Mouse (Mus musculus) lung, embryonic 14.5 days (tissue): Measurements from ENCODE around the gene Coq10a. TPM values are rescaled to one million over a fixed set of nuclear protein-coding genes. Genes with fewer than 3 reads are reported as not detected.
A peak's percentile ranks its signal among the peaks of the same experiment; 100 is the strongest.

Experiments
- ATAC-seq: fragments of 200-750 bp; cut with Nextera tagmentation; 2 replicates; pipeline ENCODE4 v1.8.0; 2017; ENCODE audit warnings: mild to moderate bottlenecking, moderate TSS enrichment, moderate library complexity; ENCODE audit not compliant: insufficient read depth
- DNase-seq: peaks from one replicate; pipeline ENCODE4 v3.0.0-alpha.2; 2015
- H3K27ac ChIP-seq: fragments of 300-500 bp; sonication (generic); 2 replicates; pipeline ENCODE4 v1.5.1; 2014; ENCODE audit warnings: low read depth, mild to moderate bottlenecking, moderate library complexity
- H3K27me3 ChIP-seq: fragments of 300-500 bp; sonication (generic); 2 replicates; pipeline ENCODE4 v1.6.1; 2014; ENCODE audit warnings: low read length, control low read depth; ENCODE audit not compliant: insufficient read depth
- H3K36me3 ChIP-seq: fragments of 300-500 bp; sonication (generic); 2 replicates; pipeline ENCODE4 v1.6.1; 2014; ENCODE audit warnings: control low read depth; ENCODE audit not compliant: insufficient read depth
- H3K4me1 ChIP-seq: fragments of 300-500 bp; sonication (generic); 2 replicates; pipeline ENCODE4 v1.6.1; 2014; ENCODE audit warnings: antibody characterized with exemption, control low read depth; ENCODE audit not compliant: insufficient read depth
- H3K4me2 ChIP-seq: fragments of 300-500 bp; sonication (generic); 2 replicates; pipeline ENCODE4 v1.6.1; 2014; ENCODE audit warnings: mild to moderate bottlenecking
- H3K4me3 ChIP-seq: fragments of 300-500 bp; sonication (generic); 2 replicates; pipeline ENCODE4 v1.5.1; 2014; ENCODE audit warnings: low read depth, low read length
- H3K9ac ChIP-seq: fragments of 300-500 bp; sonication (generic); 2 replicates; pipeline ENCODE4 v1.6.1; 2014
- H3K9me3 ChIP-seq: fragments of 300-500 bp; sonication (generic); 2 replicates; pipeline ENCODE4 v1.6.1; 2016; ENCODE audit warnings: low read depth, low read length, control low read depth
- CTCF ChIP-seq: IDR thresholded peaks from 2 replicates; pipeline ENCODE4 v1.5.1; 2016; ENCODE audit warnings: antibody characterized with exemption, low read depth
- WGBS: fragments of 180-500 bp; shearing (Covaris S2); extraction: QIAGEN DNeasy Blood & Tissue Kit; methylation state at CpG from one replicate; pipeline ENCODE4 v1.1.7; 2014; 5-methylcytosine and 5-hydroxymethylcytosine counted together
- polyA plus RNA-seq: library from polyadenylated mRNA; unstranded; fragments of >200 nt; fragmentation: Nextera tagmentation; extraction: Ambion mirVana; gene quantifications from 2 replicates; pipeline ENCODE4 v1.2.1, GENCODE M21; 2014

The Coq10a gene
- polyA plus RNA-seq, 1 experiment from 2014 or later, result 12.8 TPM

GRCm38 (mm10) chr10:128409692-128410559 is 41.1 kb upstream of the Coq10a start:
- peak; percentile 86 for ATAC-seq
- Histone ChIP-seq H3K27me3 (no peaks in the 10 kb centered on the region), H3K4me3 (peak overlapping the region; percentile 85), H3K27ac (peak overlapping the region; percentile 93), H3K36me3 (peaks cover 29% of the 10 kb centered on the region), H3K9ac (peak overlapping the region; percentile 76), H3K4me2 (peak overlapping the region; percentile 98), H3K4me1 (0 out of 2 replicates have a peak, but pooled peaks cover 8% of the 10 kb centered on the region), H3K9me3 (no peaks in the 10 kb centered on the region)
- peak; percentile 98 for DNase-seq
- peak; percentile 82 for TF ChIP-seq CTCF
- 4% methylated on average over 36 of the region's 36 CpGs for WGBS

GRCm38 (mm10) chr10:128408591-128409535 is 40.1 kb upstream of the Coq10a start:
- H3K4me1 ChIP-seq, result 0 out of 2 replicates have a peak, but pooled peaks cover 8% of the 10 kb centered on the region
- H3K9me3 ChIP-seq, result no peaks in the 10 kb centered on the region
- peak; percentile 48 for DNase-seq
- H3K9ac ChIP-seq, result peak overlapping the region; percentile 58
- H3K4me3 ChIP-seq, result peak overlapping the region; percentile 85
- no peak for ATAC-seq
- peaks cover 27% of the 10 kb centered on the region for H3K36me3 ChIP-seq
- WGBS, result 16% methylated on average over 35 of the region's 35 CpGs
- peak overlapping the region; percentile 22; the same call in 1 of the 2 replicates for H3K27ac ChIP-seq
- no peaks in the 10 kb centered on the region for H3K27me3 ChIP-seq
- no peak for TF ChIP-seq CTCF
- peak overlapping the region; percentile 98 for H3K4me2 ChIP-seq

GRCm38 (mm10) chr10:128403931-128404330 is 35.1 kb upstream of the Coq10a start:
- Histone ChIP-seq H3K36me3 (peaks cover 28% of the 10 kb centered on the region), H3K4me3 (no peak overlapping the region), H3K4me2 (no peak overlapping the region), H3K27ac (no peak overlapping the region), H3K9me3 (no peaks in the 10 kb centered on the region), H3K4me1 (0 out of 2 replicates have a peak, but pooled peaks cover 4% of the 10 kb centered on the region), H3K27me3 (no peaks in the 10 kb centered on the region), H3K9ac (no peak overlapping the region)
- ATAC-seq (no peak), DNase-seq (no peak)
- no peak for TF ChIP-seq CTCF
- WGBS, result 81% methylated on average over 7 of the region's 7 CpGs

DNA sequence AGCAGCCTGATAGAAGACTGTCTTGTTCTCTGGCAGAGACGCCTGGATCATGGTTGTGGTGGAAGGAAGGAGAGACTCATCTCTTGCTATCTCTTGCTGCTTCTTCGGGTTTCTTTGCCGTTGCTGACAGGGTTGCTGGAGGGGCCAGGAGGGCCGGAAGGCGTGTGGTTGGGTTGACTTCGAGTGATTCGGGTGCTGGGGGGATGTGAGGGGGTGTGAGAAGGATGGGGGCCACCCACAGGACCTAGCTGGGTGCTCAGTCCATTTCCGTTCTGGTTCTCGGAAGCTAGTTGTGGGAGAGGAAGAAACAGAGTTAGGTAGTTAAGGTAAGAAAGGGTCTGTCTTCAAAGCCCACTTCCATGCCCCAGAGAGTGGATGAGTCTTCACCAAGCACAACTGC is 32.8 kb upstream of the Coq10a start:
- Histone ChIP-seq H3K9me3 (no peaks in the 10 kb centered on the region), H3K4me1 (no peaks in the 10 kb centered on the region), H3K4me3 (no peak overlapping the region), H3K27me3 (no peaks in the 10 kb centered on the region), H3K4me2 (no peak overlapping the region), H3K27ac (no peak overlapping the region), H3K9ac (no peak overlapping the region), H3K36me3 (peaks cover 21% of the 10 kb centered on the region; the same call in 1 of the 2 replicates)
- no peak for TF ChIP-seq CTCF
- ATAC-seq, result no peak
- WGBS, result 72% methylated on average over 9 of the region's 9 CpGs
- no peak for DNase-seq

DNA sequence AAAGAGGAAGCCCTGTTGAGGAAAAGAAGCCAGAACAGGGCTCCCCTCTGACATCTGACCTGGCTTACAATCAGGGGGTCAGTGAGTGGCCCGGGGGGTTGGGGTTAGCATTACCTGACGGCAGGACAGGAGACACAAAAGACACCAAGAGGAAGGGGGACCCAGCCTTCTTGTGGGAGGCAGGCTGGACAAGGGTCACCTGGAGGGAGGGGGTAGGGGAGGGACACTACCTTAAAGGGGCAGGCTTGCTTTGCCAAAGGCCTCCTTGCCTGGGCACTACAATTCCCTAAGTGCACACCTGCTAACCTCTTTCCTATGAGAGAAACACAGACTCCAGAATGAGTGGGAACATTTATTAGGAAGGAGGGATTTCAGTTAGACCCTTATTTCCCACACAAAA is 32.3 kb upstream of the Coq10a start, which contains the start of gene Slc39a5:
Gene Slc39a5, minus strand, starts transcription at position 174 of the 400 bp plus-strand sequence.
- no peak for ATAC-seq
- WGBS, result 35% methylated on average over 2 of the region's 2 CpGs
- H3K4me1 ChIP-seq, result no peaks in the 10 kb centered on the region
- no peak for DNase-seq
- no peak for TF ChIP-seq CTCF
- H3K4me3 ChIP-seq, result no peak within 1 kb of the TSS
- H3K36me3 ChIP-seq, result peaks cover 20% of the 10 kb centered on the region
- H3K27ac ChIP-seq, result no peak within 1 kb of the TSS
- H3K4me2 ChIP-seq, result no peak within 1 kb of the TSS
- no peaks in the 10 kb centered on the region for H3K9me3 ChIP-seq
- H3K27me3 ChIP-seq, result no peaks in the 10 kb centered on the region
- no peak within 1 kb of the TSS for H3K9ac ChIP-seq

DNA sequence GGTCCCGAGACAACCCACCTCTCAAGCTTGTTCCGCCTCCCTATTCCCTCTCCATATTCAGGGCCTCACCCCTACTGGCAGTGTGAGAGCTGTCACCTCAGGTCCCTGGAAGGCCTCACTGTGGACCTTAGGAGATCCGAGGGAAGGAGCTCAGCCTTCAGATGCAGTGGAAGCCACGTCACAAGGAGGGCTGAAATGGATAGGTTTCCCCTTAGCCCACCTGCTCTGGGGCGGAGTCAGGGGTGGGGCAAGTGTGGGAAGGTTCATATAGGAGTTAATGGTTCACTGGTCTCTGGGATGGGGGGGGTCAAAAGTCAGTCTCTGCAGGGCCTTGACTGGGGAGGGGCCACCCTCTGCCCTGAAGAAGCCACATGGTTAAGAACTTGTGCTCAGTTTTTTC is 31.5 kb upstream of the Coq10a start:
- H3K4me1 ChIP-seq, result no peaks in the 10 kb centered on the region
- peaks cover 22% of the 10 kb centered on the region for H3K36me3 ChIP-seq
- no peak overlapping the region for H3K9ac ChIP-seq
- H3K4me3 ChIP-seq, result no peak overlapping the region
- peak; percentile 28; the same call in 1 of the 2 replicates for ATAC-seq
- TF ChIP-seq CTCF, result no peak
- DNase-seq, result peak; percentile 24
- no peaks in the 10 kb centered on the region for H3K9me3 ChIP-seq
- WGBS, result 28% methylated on average over 5 of the region's 5 CpGs
- H3K27me3 ChIP-seq, result no peaks in the 10 kb centered on the region
- no peak overlapping the region for H3K4me2 ChIP-seq
- no peak overlapping the region for H3K27ac ChIP-seq
